Mouse (Mus musculus) CH12.LX (cell line): ENCODE measurements around the gene Iqsec3. TPM values are rescaled to one million over a fixed set of nuclear protein-coding genes. Genes with fewer than 3 reads are reported as not detected.

Source experiments
- DNase-seq: peaks from one replicate; pipeline ENCODE4 v3.0.0-alpha.2; 2013; ENCODE audit errors: extremely low read depth
- H3K27ac ChIP-seq: 2 replicates; pipeline ENCODE4 v1.5.1; 2012; ENCODE audit warnings: low read depth, mild to moderate bottlenecking, control low read depth, moderate library complexity; ENCODE audit not compliant: insufficient read depth
- H3K27me3 ChIP-seq: replicated peaks from 2 replicates; pipeline ENCODE3; 2012; ENCODE audit warnings: inconsistent platforms
- H3K36me3 ChIP-seq, 2 experiments: replicated peaks in 1 of 2; 2 replicates each; pipeline versions ENCODE3 to v1.6.1; 2012; ENCODE audit warnings: inconsistent platforms in 1 of 2, low read length in 1 of 2, mild to moderate bottlenecking in 1 of 2, mixed read lengths in 1 of 2, moderate library complexity in 1 of 2; ENCODE audit not compliant: control insufficient read depth in 1 of 2, insufficient read depth in 1 of 2
- H3K4me1 ChIP-seq, 2 experiments: 2 replicates each; pipeline ENCODE4 v1.6.1; 2012; ENCODE audit warnings: inconsistent platforms in 1 of 2, moderate library complexity in 1 of 2; ENCODE audit not compliant: insufficient read depth in 2 of 2, control insufficient read depth in 1 of 2
- H3K4me2 ChIP-seq: 2 replicates; pipeline ENCODE4 v1.6.1; 2012; ENCODE audit warnings: low read depth, mild to moderate bottlenecking, control low read depth; ENCODE audit not compliant: poor library complexity, insufficient read depth, severe bottlenecking
- H3K4me3 ChIP-seq, 3 experiments: fragments of 150-350 bp in 1 of 3; sonication (generic) in 1 of 3; replicated peaks in 1 of 3; 2 replicates each; pipeline versions ENCODE3 to v1.5.1; 2011 to 2012; ENCODE audit warnings: low read depth in 2 of 3, low read length in 2 of 3, mild to moderate bottlenecking in 2 of 3, moderate library complexity in 2 of 3, control low read depth in 1 of 3, improper control_type of control experiment in 1 of 3, inconsistent platforms in 1 of 3, mixed read lengths in 1 of 3; ENCODE audit not compliant: poor library complexity in 1 of 3
- H3K79me2 ChIP-seq: replicated peaks from 2 replicates; pipeline ENCODE4 v1.6.1; 2012; ENCODE audit warnings: mild to moderate bottlenecking, moderate library complexity; ENCODE audit not compliant: control insufficient read depth, poor library complexity, insufficient read depth, severe bottlenecking; ENCODE audit errors: extremely low read depth
- H3K9ac ChIP-seq: 2 replicates; pipeline ENCODE4 v1.6.1; 2012; ENCODE audit warnings: low read depth, mild to moderate bottlenecking, control low read depth, moderate library complexity; ENCODE audit not compliant: insufficient read depth
- H3K9me3 ChIP-seq: replicated peaks from 2 replicates; pipeline ENCODE3; 2012; ENCODE audit warnings: low read length, inconsistent platforms, mixed read lengths
- BHLHE40 ChIP-seq: IDR thresholded peaks from 2 replicates; pipeline ENCODE4 v1.6.1; 2011; ENCODE audit warnings: mild to moderate bottlenecking, low read depth, low read length, improper control_type of control experiment
- CHD1 ChIP-seq: IDR thresholded peaks from 2 replicates; pipeline ENCODE4 v1.6.1; 2012; ENCODE audit warnings: low read depth, low read length, improper control_type of control experiment, inconsistent platforms
- CTCF ChIP-seq, 2 experiments: IDR thresholded peaks in 1 of 2; conservative IDR thresholded peaks in 1 of 2; 2 replicates each; pipeline ENCODE4 v1.5.1; 2011 to 2012; ENCODE audit warnings: low read depth in 2 of 2, low read length in 2 of 2, improper control_type of control experiment in 1 of 2, inconsistent platforms in 1 of 2, mild to moderate bottlenecking in 1 of 2, moderate library complexity in 1 of 2
- E2F4 ChIP-seq: IDR thresholded peaks from 2 replicates; pipeline ENCODE4 v1.6.1; 2011; ENCODE audit warnings: low read depth, low read length, improper control_type of control experiment; ENCODE audit not compliant: insufficient replicate concordance
- ELF1 ChIP-seq: IDR thresholded peaks from 2 replicates; pipeline ENCODE4 v1.6.1; 2014; ENCODE audit warnings: low read depth, mild to moderate bottlenecking, inconsistent platforms, low read length, improper control_type of control experiment
- EP300 ChIP-seq: IDR thresholded peaks from 2 replicates; pipeline ENCODE4 v1.6.1; 2011; ENCODE audit warnings: low read length, improper control_type of control experiment
- ETS1 ChIP-seq: conservative IDR thresholded peaks from 2 replicates; pipeline ENCODE4 v1.6.1; 2012; ENCODE audit warnings: low read depth, mild to moderate bottlenecking, inconsistent platforms, low read length, improper control_type of control experiment, moderate library complexity
- GABPA ChIP-seq: IDR thresholded peaks from 2 replicates; pipeline ENCODE4 v1.6.1; 2012; ENCODE audit warnings: low read depth, low read length, improper control_type of control experiment, inconsistent platforms; ENCODE audit not compliant: insufficient replicate concordance
- IRF4 ChIP-seq: IDR thresholded peaks from 2 replicates; pipeline ENCODE4 v1.6.1; 2014; ENCODE audit warnings: low read depth, mild to moderate bottlenecking, inconsistent platforms, low read length, improper control_type of control experiment
- JUND ChIP-seq: conservative IDR thresholded peaks from 2 replicates; pipeline ENCODE4 v1.6.1; 2011; ENCODE audit warnings: low read depth, low read length, improper control_type of control experiment
- KAT2A ChIP-seq: IDR thresholded peaks from 2 replicates; pipeline ENCODE4 v1.6.1; 2012; ENCODE audit warnings: low read length, improper control_type of control experiment, inconsistent platforms; ENCODE audit not compliant: insufficient replicate concordance
- MAFK ChIP-seq: IDR thresholded peaks from 2 replicates; pipeline ENCODE4 v1.6.1; 2011; ENCODE audit warnings: low read length, improper control_type of control experiment; ENCODE audit not compliant: insufficient replicate concordance
- MAX ChIP-seq: IDR thresholded peaks from 2 replicates; pipeline ENCODE4 v1.6.1; 2011; ENCODE audit warnings: low read length, improper control_type of control experiment
- MAZ ChIP-seq: IDR thresholded peaks from 2 replicates; pipeline ENCODE4 v1.6.1; 2012; ENCODE audit warnings: low read depth, mild to moderate bottlenecking, inconsistent platforms, low read length, improper control_type of control experiment, moderate library complexity
- MEF2A ChIP-seq: IDR thresholded peaks from 2 replicates; pipeline ENCODE4 v1.6.1; 2014; ENCODE audit warnings: low read depth, mild to moderate bottlenecking, inconsistent platforms, low read length, improper control_type of control experiment, borderline replicate concordance
- MXI1 ChIP-seq: IDR thresholded peaks from 2 replicates; pipeline ENCODE4 v1.6.1; 2011; ENCODE audit warnings: mild to moderate bottlenecking, low read depth, low read length, improper control_type of control experiment
- PAX5 ChIP-seq: IDR thresholded peaks from 2 replicates; pipeline ENCODE4 v1.6.1; 2012; ENCODE audit warnings: low read length, inconsistent platforms, mixed read lengths
- POLR2A ChIP-seq: IDR thresholded peaks from 2 replicates; pipeline ENCODE4 v1.6.1; 2011; ENCODE audit warnings: low read depth, mild to moderate bottlenecking, improper control_type of control experiment, low read length
- POLR2AphosphoS2 ChIP-seq: IDR thresholded peaks from 2 replicates; pipeline ENCODE4 v1.6.1; 2011; ENCODE audit warnings: low read depth, low read length, improper control_type of control experiment
- RAD21 ChIP-seq: IDR thresholded peaks from 2 replicates; pipeline ENCODE4 v1.6.1; 2011; ENCODE audit warnings: low read depth, mild to moderate bottlenecking, low read length, improper control_type of control experiment, moderate library complexity
- RCOR1 ChIP-seq: conservative IDR thresholded peaks from 2 replicates; pipeline ENCODE4 v1.6.1; 2012; ENCODE audit warnings: low read depth, mild to moderate bottlenecking, inconsistent platforms, low read length, improper control_type of control experiment
- SIN3A ChIP-seq: IDR thresholded peaks from 2 replicates; pipeline ENCODE4 v1.6.1; 2012; ENCODE audit warnings: low read length, improper control_type of control experiment, inconsistent platforms
- TBP ChIP-seq: conservative IDR thresholded peaks from 2 replicates; pipeline ENCODE4 v1.6.1; 2011; ENCODE audit warnings: low read depth, low read length, improper control_type of control experiment
- TCF12 ChIP-seq: IDR thresholded peaks from 2 replicates; pipeline ENCODE4 v1.6.1; 2014; ENCODE audit warnings: low read depth, mild to moderate bottlenecking, inconsistent platforms, low read length, improper control_type of control experiment
- UBTF ChIP-seq: IDR thresholded peaks from 2 replicates; pipeline ENCODE4 v1.6.1; 2012; ENCODE audit warnings: low read depth, mild to moderate bottlenecking, inconsistent platforms, low read length, improper control_type of control experiment, moderate library complexity
- USF1 ChIP-seq: IDR thresholded peaks from 2 replicates; pipeline ENCODE4 v1.6.1; 2014; ENCODE audit warnings: low read depth, mild to moderate bottlenecking, inconsistent platforms, low read length, improper control_type of control experiment
- USF2 ChIP-seq: conservative IDR thresholded peaks from 2 replicates; pipeline ENCODE4 v1.6.1; 2011; ENCODE audit warnings: low read depth, low read length, improper control_type of control experiment
- ZC3H11A ChIP-seq: IDR thresholded peaks from 2 replicates; pipeline ENCODE4 v1.6.1; 2012; ENCODE audit warnings: low read depth, mild to moderate bottlenecking, inconsistent platforms, low read length, improper control_type of control experiment
- ZKSCAN1 ChIP-seq: IDR thresholded peaks from 2 replicates; pipeline ENCODE4 v1.6.1; 2012; ENCODE audit warnings: low read depth, inconsistent platforms, low read length, improper control_type of control experiment, borderline replicate concordance
- ZMIZ1 ChIP-seq: IDR thresholded peaks from 2 replicates; pipeline ENCODE4 v1.6.1; 2012; ENCODE audit warnings: low read depth, mild to moderate bottlenecking, inconsistent platforms, low read length, improper control_type of control experiment
- ZNF384 ChIP-seq: IDR thresholded peaks from 2 replicates; pipeline ENCODE4 v1.6.1; 2012; ENCODE audit warnings: low read depth, low read length, improper control_type of control experiment, inconsistent platforms
- dilution Hi-C: fragments of 300-500 bp; cut with MboI; formaldehyde crosslinking; loops from 2 replicates; pipeline ENCODE4 v1.14.3; 2020; ENCODE audit warnings: low sequenced_read_pairs; ENCODE audit not compliant: extremely low pct_unique_long_range_greater_than_20kb, extremely low pct_ligation_motif_present
- in situ Hi-C: fragments of 300-500 bp; cut with MboI; formaldehyde crosslinking; loops from 3 replicates; pipeline ENCODE4 v1.14.3; 2019; ENCODE audit warnings: low sequenced_read_pairs, low pct_ligation_motif_present, low pct_unique_long_range_greater_than_20kb, mixed read lengths
- polyA plus RNA-seq: library from polyadenylated mRNA; unstranded; fragments of >175 nt; gene quantifications from 2 replicates; pipeline ENCODE4 v1.2.1, GENCODE M21; 2012; ENCODE audit warnings: low read depth; ENCODE audit not compliant: insufficient read length
- total RNA-seq, 2 experiments: library from RNA; depleted of rRNA; stranded (reverse); fragments of 300-350 nt in 1 of 2; fragments of >200 nt in 1 of 2; gene quantifications; 2 replicates each; pipeline ENCODE4 v1.2.3; 2012 to 2014

Gene Iqsec3
- total and polyA plus RNA-seq, 3 experiments = not detected

DNA sequence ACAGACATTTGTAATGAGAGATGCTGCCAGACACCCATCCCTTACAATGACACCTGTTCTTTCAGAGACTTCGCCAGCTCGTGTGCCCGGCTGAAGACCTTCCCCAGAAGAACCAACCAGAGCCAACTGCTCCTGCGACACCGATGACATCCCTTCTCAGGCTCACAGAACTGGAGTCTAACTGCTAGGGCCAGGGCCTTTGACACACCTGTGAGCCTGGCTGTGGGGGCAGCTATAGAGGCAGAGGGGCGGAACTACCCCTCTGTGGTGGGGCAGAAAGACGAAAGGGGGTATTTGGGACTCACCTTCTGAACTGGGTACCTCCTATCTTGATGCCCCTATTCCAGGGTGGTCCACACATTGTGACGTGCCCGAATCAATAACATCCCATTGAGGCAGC, 136.2 kb downstream of the Iqsec3 start:
- Histone ChIP-seq H3K4me2 (peak overlapping the region; percentile 26), H3K36me3 (peaks cover 0 to 13% of the 10 kb centered on the region in 2 experiments), H3K27ac (no peak overlapping the region), H3K4me1 (peaks cover 15 to 43% of the 10 kb centered on the region in 2 experiments), H3K27me3 (peaks cover 5% of the 10 kb centered on the region), H3K9ac (peak overlapping the region; percentile 70), H3K79me2 (no peaks in the 10 kb centered on the region), H3K4me3 (peak overlapping the region; percentile 68 to 80 (median 77)), H3K9me3 (no peaks in the 10 kb centered on the region)
- in situ Hi-C loops = loop anchor here (5.0 to 10.0 kb wide), 2 partner anchors 150 to 198 kb away; no protein-coding TSS in a partner anchor
- dilution Hi-C loops = no loop called here
- TF ChIP-seq POLR2AphosphoS2 = no peak
- TF ChIP-seq ZKSCAN1 = no peak
- TF ChIP-seq RCOR1 = no peak
- no peak for TF ChIP-seq ETS1
- TF ChIP-seq MXI1 = no peak
- no peak for TF ChIP-seq MAZ
- no peak for TF ChIP-seq UBTF
- no peak for TF ChIP-seq MAFK
- no peak for TF ChIP-seq KAT2A
- TF ChIP-seq USF2 = no peak
- TF ChIP-seq TCF12 = no peak
- TF ChIP-seq EP300 = no peak
- no peak for TF ChIP-seq USF1
- TF ChIP-seq GABPA = no peak
- no peak for TF ChIP-seq MAX
- TF ChIP-seq RAD21 = no peak
- TF ChIP-seq MEF2A = no peak
- TF ChIP-seq ELF1 = no peak
- no peak for TF ChIP-seq CHD1
- no peak for TF ChIP-seq POLR2A
- no peak for DNase-seq

- in situ Hi-C loops (loop anchor here (5.0 to 10.0 kb wide), 2 partner anchors 149 to 198 kb away; no protein-coding TSS in a partner anchor), dilution Hi-C loops (no loop called here)
- Histone ChIP-seq H3K4me3 (peak overlapping the region; percentile 68 to 80 (median 77)), H3K4me2 (peak overlapping the region; percentile 26; the same call in 1 of the 2 replicates), H3K27ac (peak overlapping the region; percentile 39; the same call in 1 of the 2 replicates), H3K79me2 (no peaks in the 10 kb centered on the region), H3K9ac (peak overlapping the region; percentile 70), H3K4me1 (peaks cover 14 to 36% of the 10 kb centered on the region in 2 experiments), H3K9me3 (no peaks in the 10 kb centered on the region), H3K27me3 (peaks cover 11% of the 10 kb centered on the region), H3K36me3 (peaks cover 0 to 13% of the 10 kb centered on the region in 2 experiments)
- peak; percentile 94 for DNase-seq
- no peak for TF ChIP-seq PAX5
- no peak for TF ChIP-seq MAX
- peak; percentile 34; the same call in 1 of the 2 replicates for TF ChIP-seq ZMIZ1
- peak; percentile 32; the same call in 1 of the 2 replicates for TF ChIP-seq MXI1
- no peak for TF ChIP-seq ZC3H11A
- peak; percentile 92 for TF ChIP-seq ELF1
- no peak for TF ChIP-seq ZNF384
- no peak for TF ChIP-seq KAT2A
- TF ChIP-seq CHD1 = no peak
- no peak for TF ChIP-seq GABPA
- peak; percentile 23; the same call in 1 of the 2 replicates for TF ChIP-seq IRF4
- TF ChIP-seq ZKSCAN1 = no peak
- TF ChIP-seq CTCF (conservative IDR thresholded peaks at IDR 0.05 in 1 of 2, IDR thresholded peaks at IDR 0.05 in 1 of 2; ENCODE audit: low read depth in 2 of 2, low read length in 2 of 2) = no peak
- 0 out of 2 replicates have a peak, but pooled peaks have one; percentile 20 for TF ChIP-seq SIN3A
- peak; percentile 40; the same call in 1 of the 2 replicates for TF ChIP-seq TCF12
- 0 out of 2 replicates have a peak, but pooled peaks have one; percentile 5 for TF ChIP-seq BHLHE40
- no peak for TF ChIP-seq ETS1
- no peak for TF ChIP-seq E2F4
- TF ChIP-seq JUND = no peak
- peak; percentile 90 for TF ChIP-seq TBP
- no peak for TF ChIP-seq RCOR1
Observed at GRCm38 (mm10) chr6:121336558-121336957, 136.9 kb downstream of the Iqsec3 start.
